Mouse (Mus musculus) intestine, postnatal 0 days (tissue): ENCODE measurements at regions not wholly inside any gene's neighbourhood (a gene's known extent, or its start where the extent isn't known, plus 50 kb on each side); places are given as distances from the start of the nearest gene placed in this dataset.
A peak's percentile ranks its signal among the peaks of the same experiment; 100 is the strongest.

Source experiments
- ATAC-seq: fragments of 200-750 bp; cut with Nextera tagmentation; 2 replicates; pipeline ENCODE4 v1.8.0; 2017; ENCODE audit warnings: mild to moderate bottlenecking, moderate TSS enrichment, moderate library complexity
- H3K27ac ChIP-seq: fragments of 300-500 bp; sonication (generic); 2 replicates; pipeline ENCODE4 v1.5.1; 2014; ENCODE audit warnings: mild to moderate bottlenecking, low read depth, low read length, moderate library complexity
- H3K27me3 ChIP-seq: fragments of 300-500 bp; sonication (generic); replicated peaks from 2 replicates; pipeline ENCODE4 v1.6.1; 2014; ENCODE audit warnings: low read length, mixed read lengths; ENCODE audit not compliant: control insufficient read depth, insufficient read depth
- H3K36me3 ChIP-seq: fragments of 300-500 bp; sonication (generic); 2 replicates; pipeline ENCODE4 v1.6.1; 2014; ENCODE audit warnings: mild to moderate bottlenecking, moderate library complexity; ENCODE audit not compliant: control insufficient read depth, insufficient read depth
- H3K4me1 ChIP-seq: fragments of 300-500 bp; sonication (generic); replicated peaks from 2 replicates; pipeline ENCODE4 v1.6.1; 2014; ENCODE audit warnings: antibody characterized with exemption, low read length, mixed read lengths; ENCODE audit not compliant: control insufficient read depth, insufficient read depth
- H3K4me2 ChIP-seq: fragments of 300-500 bp; sonication (generic); replicated peaks from 2 replicates; pipeline ENCODE4 v1.6.1; 2014; ENCODE audit warnings: low read depth, mild to moderate bottlenecking, moderate library complexity
- H3K4me3 ChIP-seq: fragments of 300-500 bp; sonication (generic); 2 replicates; pipeline ENCODE4 v1.5.1; 2014; ENCODE audit warnings: low read depth, low read length
- H3K9ac ChIP-seq: fragments of 300-500 bp; sonication (generic); 2 replicates; pipeline ENCODE4 v1.6.1; 2014; ENCODE audit warnings: mild to moderate bottlenecking, low read depth, low read length
- H3K9me3 ChIP-seq: fragments of 300-500 bp; sonication (generic); 2 replicates; pipeline ENCODE4 v1.6.1; 2016; ENCODE audit warnings: mixed run types; ENCODE audit not compliant: control insufficient read depth
- CTCF ChIP-seq: sonication (generic); IDR thresholded peaks from 2 replicates; pipeline ENCODE4 v1.5.1; 2016; ENCODE audit warnings: low read depth, mild to moderate bottlenecking, control low read depth, antibody characterized with exemption, moderate library complexity
- WGBS: fragments of 180-500 bp; shearing (Covaris S2); extraction: QIAGEN DNeasy Blood & Tissue Kit; methylation state at CpG from one replicate; pipeline ENCODE4 v1.1.7; 2014; 5-methylcytosine and 5-hydroxymethylcytosine counted together

GRCm38 (mm10) chr13:107887366-107888230 lies 156.6 kb upstream of the Smim15 start:
- H3K27ac ChIP-seq, result no peak overlapping the region
- no peaks in the 10 kb centered on the region for H3K4me1 ChIP-seq
- H3K4me2 ChIP-seq, result peak overlapping the region; percentile 89
- no peaks in the 10 kb centered on the region for H3K36me3 ChIP-seq
- 9% methylated on average over 16 of the region's 16 CpGs for WGBS
- no peak for ATAC-seq
- H3K4me3 ChIP-seq, result peak overlapping the region; percentile 98
- H3K27me3 ChIP-seq, result no peaks in the 10 kb centered on the region
- TF ChIP-seq CTCF, result no peak
- peak overlapping the region; percentile 84 for H3K9ac ChIP-seq
- no peaks in the 10 kb centered on the region for H3K9me3 ChIP-seq

GRCm38 (mm10) chr13:107884836-107885235 lies 159.4 kb upstream of the Smim15 start:
- no peak overlapping the region for H3K4me2 ChIP-seq
- H3K27me3 ChIP-seq, result no peaks in the 10 kb centered on the region
- WGBS, result 92% methylated on average over 3 of the region's 3 CpGs
- H3K4me1 ChIP-seq, result 0 out of 2 replicates have a peak, but pooled peaks cover 4% of the 10 kb centered on the region
- ATAC-seq, result no peak
- no peak overlapping the region for H3K27ac ChIP-seq
- TF ChIP-seq CTCF, result no peak
- no peak overlapping the region for H3K9ac ChIP-seq
- no peaks in the 10 kb centered on the region for H3K9me3 ChIP-seq
- H3K36me3 ChIP-seq, result no peaks in the 10 kb centered on the region
- no peak overlapping the region for H3K4me3 ChIP-seq

- no peak for TF ChIP-seq CTCF
- Histone ChIP-seq H3K9ac (no peak overlapping the region), H3K27ac (no peak overlapping the region), H3K36me3 (no peaks in the 10 kb centered on the region), H3K9me3 (no peaks in the 10 kb centered on the region), H3K27me3 (no peaks in the 10 kb centered on the region), H3K4me1 (0 out of 2 replicates have a peak, but pooled peaks cover 4% of the 10 kb centered on the region), H3K4me2 (no peak overlapping the region), H3K4me3 (no peak overlapping the region)
- WGBS, result 39% methylated on average over 5 of the region's 5 CpGs
- peak; percentile 73 for ATAC-seq
Measured at GRCm38 (mm10) chr13:107882337-107882736, 161.9 kb upstream of the Smim15 start.

- WGBS, result 96% methylated on average over 2 of the region's 2 CpGs
- no peak overlapping the region for H3K4me3 ChIP-seq
- TF ChIP-seq CTCF, result peak; percentile 24; the same call in 1 of the 2 replicates
Measured at GRCm38 (mm10) chr13:107880551-107880950, 163.7 kb upstream of the Smim15 start.

GRCm38 (mm10) chr13:107879535-107879934 lies 164.7 kb upstream of the Smim15 start:
- ATAC-seq, result no peak
- Histone ChIP-seq H3K27ac (no peak overlapping the region), H3K4me1 (0 out of 2 replicates have a peak, but pooled peaks cover 4% of the 10 kb centered on the region), H3K36me3 (no peaks in the 10 kb centered on the region), H3K27me3 (no peaks in the 10 kb centered on the region), H3K9me3 (no peaks in the 10 kb centered on the region), H3K4me2 (no peak overlapping the region), H3K4me3 (no peak overlapping the region), H3K9ac (no peak overlapping the region)
- TF ChIP-seq CTCF, result no peak
- 63% methylated on average over 7 of the region's 8 CpGs for WGBS

More at GRCm38 (mm10) chr13:107880551-107880950, 163.7 kb upstream of the Smim15 start:
- H3K27me3 ChIP-seq, result no peaks in the 10 kb centered on the region
- no peak overlapping the region for H3K9ac ChIP-seq
- H3K4me1 ChIP-seq, result 0 out of 2 replicates have a peak, but pooled peaks cover 4% of the 10 kb centered on the region
- no peak overlapping the region for H3K27ac ChIP-seq
- no peaks in the 10 kb centered on the region for H3K36me3 ChIP-seq
- no peak overlapping the region for H3K4me2 ChIP-seq
- H3K9me3 ChIP-seq, result no peaks in the 10 kb centered on the region
- ATAC-seq, result no peak

GRCm38 (mm10) chr13:107878980-107879379 lies 165.3 kb upstream of the Smim15 start:
- no peak overlapping the region for H3K4me3 ChIP-seq
- no peak for ATAC-seq
- WGBS, result 81% methylated on average over 3 of the region's 3 CpGs
- H3K4me2 ChIP-seq, result no peak overlapping the region
- 0 out of 2 replicates have a peak, but pooled peaks cover 4% of the 10 kb centered on the region for H3K4me1 ChIP-seq
- TF ChIP-seq CTCF, result no peak
- H3K27ac ChIP-seq, result no peak overlapping the region
- no peak overlapping the region for H3K9ac ChIP-seq
- H3K9me3 ChIP-seq, result no peaks in the 10 kb centered on the region
- no peaks in the 10 kb centered on the region for H3K36me3 ChIP-seq
- H3K27me3 ChIP-seq, result no peaks in the 10 kb centered on the region
